Mouse (Mus musculus): ENCODE results near the gene Fam198a. TPM values are rescaled to one million over a fixed set of nuclear protein-coding genes. Genes with fewer than 3 reads are reported as not detected.

The Fam198a gene
- polyA plus RNA-seq, 1 experiment = not detected

DNA sequence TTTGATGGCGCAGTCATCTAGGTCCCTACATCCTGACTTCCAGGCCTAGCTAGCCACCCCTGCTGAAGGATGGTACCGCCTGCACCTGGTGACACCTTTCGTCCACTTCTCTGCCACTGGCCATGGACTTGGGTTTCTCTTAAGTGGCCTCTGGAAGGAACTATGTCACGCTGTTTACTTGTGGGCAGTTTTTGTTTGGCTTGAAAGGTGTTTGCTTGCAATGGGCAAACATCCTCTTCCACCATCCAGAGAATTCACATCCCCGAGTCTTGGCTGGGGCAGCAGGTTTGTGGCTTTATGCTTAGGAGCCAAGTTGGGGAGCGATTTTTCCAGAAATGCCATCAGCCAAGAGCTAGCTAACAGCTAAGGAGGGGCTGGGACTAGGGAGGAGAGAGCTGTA lies 1.8 kb downstream of the Fam198a start:
- 74% methylated on average over 6 of the region's 6 CpGs for WGBS
- Histone ChIP-seq H3K27ac (ENCODE audit: control insufficient read depth, insufficient read depth, low read depth, low read length, poor library complexity) (no peak overlapping the region), H3K4me3 (replicated peaks; ENCODE audit: control insufficient read depth, low read depth, low read length) (no peak overlapping the region), H3K4me1 (ENCODE audit: control insufficient read depth, insufficient read depth, low read length) (no peaks in the 10 kb centered on the region)
- TF ChIP-seq POLR2A (IDR thresholded peaks at IDR 0.05; ENCODE audit: borderline replicate concordance, control insufficient read depth, low read depth, low read length) (no peak), CTCF (IDR thresholded peaks at IDR 0.05; ENCODE audit: control insufficient read depth, insufficient read depth, low read length) (no peak)

- 81% methylated on average over 7 of the region's 7 CpGs for WGBS
- TF ChIP-seq CTCF (IDR thresholded peaks at IDR 0.05; ENCODE audit: control insufficient read depth, insufficient read depth, low read length) = no peak
- TF ChIP-seq POLR2A (IDR thresholded peaks at IDR 0.05; ENCODE audit: borderline replicate concordance, control insufficient read depth, low read depth, low read length) = no peak
- no peak overlapping the region for H3K4me3 ChIP-seq (replicated peaks; ENCODE audit: control insufficient read depth, low read depth, low read length)
- no peaks in the 10 kb centered on the region for H3K4me1 ChIP-seq (ENCODE audit: control insufficient read depth, insufficient read depth, low read length)
- H3K27ac ChIP-seq (ENCODE audit: control insufficient read depth, insufficient read depth, low read depth, low read length, poor library complexity) = no peak overlapping the region
Measured at GRCm38 (mm10) chr9:121959966-121960635, 9.3 kb downstream of the Fam198a start.

- TF ChIP-seq POLR2A (IDR thresholded peaks at IDR 0.05; ENCODE audit: borderline replicate concordance, control insufficient read depth, low read depth, low read length) (no peak), CTCF (IDR thresholded peaks at IDR 0.05; ENCODE audit: control insufficient read depth, insufficient read depth, low read length) (no peak)
- no peak overlapping the region for H3K4me3 ChIP-seq (replicated peaks; ENCODE audit: control insufficient read depth, low read depth, low read length)
- H3K27ac ChIP-seq (ENCODE audit: control insufficient read depth, insufficient read depth, low read depth, low read length, poor library complexity) = no peak overlapping the region
- no peaks in the 10 kb centered on the region for H3K4me1 ChIP-seq (ENCODE audit: control insufficient read depth, insufficient read depth, low read length)
- 84% methylated on average over 7 of the region's 7 CpGs for WGBS
Measured at GRCm38 (mm10) chr9:121964941-121965340, 14.2 kb downstream of the Fam198a start.

DNA sequence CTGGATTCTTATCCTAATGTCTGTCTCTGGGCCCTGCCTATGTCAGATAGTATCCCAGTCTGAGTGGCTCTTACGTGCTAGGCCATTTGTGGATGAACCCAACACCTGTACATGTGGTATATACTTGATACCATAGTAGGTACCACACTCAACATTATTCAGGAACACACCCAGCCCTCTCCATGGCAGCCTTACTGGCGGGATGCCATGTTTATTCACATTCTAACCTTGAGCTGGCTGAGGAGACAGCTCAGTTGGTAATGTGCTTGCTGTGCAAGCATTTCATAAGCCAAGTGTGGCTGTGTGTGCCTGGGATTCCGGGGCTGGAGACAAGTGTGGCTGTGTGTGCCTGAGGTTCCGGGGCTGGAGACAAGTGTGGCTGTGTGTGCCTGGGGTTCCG lies 17.5 kb downstream of the Fam198a start:
- TF ChIP-seq POLR2A (IDR thresholded peaks at IDR 0.05; ENCODE audit: borderline replicate concordance, control insufficient read depth, low read depth, low read length) (no peak), CTCF (IDR thresholded peaks at IDR 0.05; ENCODE audit: control insufficient read depth, insufficient read depth, low read length) (no peak)
- Histone ChIP-seq H3K4me1 (ENCODE audit: control insufficient read depth, insufficient read depth, low read length) (no peaks in the 10 kb centered on the region), H3K27ac (ENCODE audit: control insufficient read depth, insufficient read depth, low read depth, low read length, poor library complexity) (no peak overlapping the region), H3K4me3 (replicated peaks; ENCODE audit: control insufficient read depth, low read depth, low read length) (no peak overlapping the region)
- 71% methylated on average over 5 of the region's 5 CpGs for WGBS

DNA sequence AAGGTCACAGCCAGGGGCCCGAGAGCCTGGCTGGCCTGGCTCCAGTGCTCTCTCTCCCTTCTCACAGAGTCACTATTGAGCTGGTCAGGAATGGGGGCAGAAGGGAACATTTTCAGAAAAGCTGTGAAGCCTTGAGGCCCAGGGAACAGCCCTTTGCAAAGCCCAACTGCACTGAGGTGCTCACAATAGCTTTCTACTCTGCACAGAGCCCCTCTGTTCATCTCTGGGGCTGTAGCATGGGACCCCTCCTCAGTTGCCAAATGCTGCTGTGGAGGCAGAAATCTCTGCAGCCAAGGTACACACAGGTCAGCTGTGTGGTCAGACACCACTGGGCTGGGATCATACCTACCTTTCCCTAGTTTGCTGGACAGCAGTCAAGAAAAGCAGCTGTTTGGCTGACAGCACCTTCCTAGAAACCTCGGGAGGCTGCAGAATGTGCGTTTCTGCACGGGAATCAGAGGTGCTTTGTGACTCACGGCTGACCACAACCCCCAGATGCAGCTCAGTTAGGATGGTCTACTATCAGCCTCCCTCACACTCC lies 19.1 kb downstream of the Fam198a start:
- Histone ChIP-seq H3K4me3 (replicated peaks; ENCODE audit: control insufficient read depth, low read depth, low read length) (no peak overlapping the region), H3K27ac (ENCODE audit: control insufficient read depth, insufficient read depth, low read depth, low read length, poor library complexity) (no peak overlapping the region), H3K4me1 (ENCODE audit: control insufficient read depth, insufficient read depth, low read length) (no peaks in the 10 kb centered on the region)
- WGBS = 44% methylated on average over 5 of the region's 5 CpGs
- TF ChIP-seq CTCF (IDR thresholded peaks at IDR 0.05; ENCODE audit: control insufficient read depth, insufficient read depth, low read length) = no peak
- no peak for TF ChIP-seq POLR2A (IDR thresholded peaks at IDR 0.05; ENCODE audit: borderline replicate concordance, control insufficient read depth, low read depth, low read length)

GRCm38 (mm10) chr9:121973207-121973606 lies 22.4 kb downstream of the Fam198a start:
- 68% methylated on average over 1 of the region's 1 CpGs for WGBS
- H3K4me3 ChIP-seq (replicated peaks; ENCODE audit: control insufficient read depth, low read depth, low read length) = no peak overlapping the region
- TF ChIP-seq POLR2A (IDR thresholded peaks at IDR 0.05; ENCODE audit: borderline replicate concordance, control insufficient read depth, low read depth, low read length) (no peak), CTCF (IDR thresholded peaks at IDR 0.05; ENCODE audit: control insufficient read depth, insufficient read depth, low read length) (no peak)
- H3K27ac ChIP-seq (ENCODE audit: control insufficient read depth, insufficient read depth, low read depth, low read length, poor library complexity) = no peak overlapping the region
- H3K4me1 ChIP-seq (ENCODE audit: control insufficient read depth, insufficient read depth, low read length) = no peaks in the 10 kb centered on the region

- TF ChIP-seq POLR2A (IDR thresholded peaks at IDR 0.05; ENCODE audit: borderline replicate concordance, control insufficient read depth, low read depth, low read length) (no peak), CTCF (IDR thresholded peaks at IDR 0.05; ENCODE audit: control insufficient read depth, insufficient read depth, low read length) (no peak)
- H3K4me1 ChIP-seq (ENCODE audit: control insufficient read depth, insufficient read depth, low read length) = no peaks in the 10 kb centered on the region
- WGBS = 86% methylated on average over 12 of the region's 12 CpGs
Measured at GRCm38 (mm10) chr9:121974141-121974986, 23.6 kb downstream of the Fam198a start.

GRCm38 (mm10) chr9:121975321-121975720 lies 24.5 kb downstream of the Fam198a start:
- Histone ChIP-seq H3K4me1 (ENCODE audit: control insufficient read depth, insufficient read depth, low read length) (no peaks in the 10 kb centered on the region), H3K4me3 (replicated peaks; ENCODE audit: control insufficient read depth, low read depth, low read length) (no peak overlapping the region), H3K27ac (ENCODE audit: control insufficient read depth, insufficient read depth, low read depth, low read length, poor library complexity) (no peak overlapping the region)
- 78% methylated on average over 2 of the region's 2 CpGs for WGBS
- no peak for TF ChIP-seq POLR2A (IDR thresholded peaks at IDR 0.05; ENCODE audit: borderline replicate concordance, control insufficient read depth, low read depth, low read length)

More at GRCm38 (mm10) chr9:121974141-121974986, 23.6 kb downstream of the Fam198a start:
- Histone ChIP-seq H3K27ac (ENCODE audit: control insufficient read depth, insufficient read depth, low read depth, low read length, poor library complexity) (no peak overlapping the region), H3K4me3 (replicated peaks; ENCODE audit: control insufficient read depth, low read depth, low read length) (no peak overlapping the region)
